Mouse (Mus musculus) fat pad, adult 2 months (tissue): ENCODE data around the gene Lcn8.

ENCODE experiments used
- DNase-seq: peaks from one replicate; pipeline ENCODE4 v3.0.0-alpha.2; 2011; ENCODE audit warnings: low read depth, low spot score; ENCODE audit errors: extremely low read depth

Gene Lcn8

GRCm38 (mm10) chr2:25652902-25653301, at the start of gene Lcn8:
Gene Lcn8 (plus strand): TSS chr2:25653120.
- no peak for DNase-seq

GRCm38 (mm10) chr2:25607761-25608622, 44.9 kb upstream of the Lcn8 start, which contains the start of gene Rabl6:
Gene Rabl6 (minus strand): TSS chr2:25608521.
- DNase-seq, result no peak

- no peak for DNase-seq
These were observed 44.2 kb upstream of the Lcn8 start for GRCm38 (mm10) chr2:25608671-25609070.

GRCm38 (mm10) chr2:25616398-25616797, 36.5 kb upstream of the Lcn8 start:
- DNase-seq, result no peak

DNA sequence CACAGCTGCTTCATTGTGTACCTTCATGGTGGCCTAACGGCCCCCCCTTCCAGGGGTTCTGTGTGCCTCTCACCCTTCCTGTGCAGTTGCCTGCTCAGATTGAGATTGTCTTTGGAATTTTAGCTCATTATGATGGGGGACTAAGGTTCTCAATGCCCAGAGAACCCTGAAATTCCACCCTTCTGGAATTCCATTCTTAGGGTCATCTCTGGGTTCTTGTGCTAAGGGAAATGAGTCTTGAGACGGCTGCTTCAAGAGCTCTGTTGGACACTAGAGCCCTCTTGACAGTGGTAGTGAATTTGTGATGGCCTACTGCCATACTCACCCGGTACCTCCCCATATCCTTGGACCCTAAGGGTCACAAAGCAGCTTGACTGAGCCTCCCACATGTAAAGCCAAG, 35.3 kb upstream of the Lcn8 start, which contains the start of gene Ccdc183:
Gene Ccdc183, minus strand, starts transcription at position 101 of the 400 bp plus-strand sequence.
- no peak for DNase-seq

- DNase-seq, result no peak
These were observed 32.5 kb upstream of the Lcn8 start for GRCm38 (mm10) chr2:25620386-25620785.

- no peak for DNase-seq
These were observed 32.1 kb upstream of the Lcn8 start for GRCm38 (mm10) chr2:25620852-25621228.

DNA sequence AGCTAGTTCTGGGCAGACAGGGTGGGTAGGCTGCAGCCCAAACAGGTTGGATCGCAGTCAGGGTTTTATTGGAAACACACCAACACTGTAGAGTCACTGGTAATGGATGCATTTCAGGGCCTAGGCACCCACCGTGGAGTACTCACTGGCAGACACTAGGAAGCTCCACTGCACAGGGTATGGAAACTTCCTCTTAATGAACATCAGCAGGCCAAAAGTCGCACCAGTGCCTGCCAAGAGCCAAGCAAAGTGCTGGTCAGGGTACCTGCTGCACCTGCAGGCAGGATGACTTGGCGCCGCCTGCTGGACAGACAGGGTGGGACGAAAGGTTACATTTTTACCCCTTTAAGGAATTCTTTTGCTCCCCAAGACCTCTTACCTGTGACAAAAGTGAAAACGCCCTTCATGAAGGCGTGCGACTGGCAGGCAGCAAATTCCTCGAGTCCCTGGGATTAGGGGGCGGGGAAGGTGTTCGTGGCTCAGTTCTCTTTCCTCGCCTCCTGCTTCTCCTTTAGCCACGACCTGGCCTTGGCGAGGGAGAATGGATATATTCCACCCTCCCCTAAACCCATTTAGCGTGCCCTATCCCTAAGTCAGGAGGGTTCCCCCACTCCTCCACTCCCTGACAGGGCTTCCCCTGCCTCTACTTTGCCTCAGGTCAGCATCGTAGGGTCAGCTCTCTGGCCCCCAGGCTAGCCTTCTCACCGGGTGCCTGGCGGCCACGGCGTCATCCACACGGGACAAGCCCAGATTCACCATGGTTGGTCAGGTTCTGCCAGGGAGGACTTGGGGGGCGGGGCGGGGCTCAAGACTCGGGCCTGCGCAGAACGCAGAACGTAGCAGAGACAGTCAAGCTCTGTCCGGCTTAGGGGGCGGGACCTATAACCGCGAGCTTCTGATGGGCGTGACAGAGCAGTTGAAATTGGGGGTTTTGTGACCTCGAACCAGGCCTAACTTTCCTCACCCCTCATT, 31.4 kb upstream of the Lcn8 start, which contains the start of gene Tmem141:
Gene Tmem141, minus strand, starts transcription at position 777 of the 972 bp plus-strand sequence.
- peak; percentile 13 for DNase-seq

DNA sequence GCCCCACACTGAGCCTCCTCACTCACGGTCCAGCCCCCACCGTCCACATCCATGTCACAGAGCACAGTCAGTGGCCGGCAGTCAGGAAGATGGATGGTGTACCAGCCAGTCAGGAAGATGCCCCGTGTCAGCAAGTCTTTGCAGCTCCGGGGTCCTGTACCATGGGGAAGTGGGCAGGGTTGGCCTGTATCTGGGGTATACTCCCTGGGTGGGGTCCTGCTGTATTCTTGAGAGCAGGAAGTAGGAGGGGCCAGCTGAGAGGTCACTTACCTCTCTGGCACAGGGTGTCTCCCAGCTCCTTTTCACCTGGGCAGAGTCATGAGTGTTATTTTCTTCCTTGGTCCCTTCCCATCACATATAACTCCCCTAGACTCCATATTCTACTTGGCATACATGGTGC, 26.9 kb upstream of the Lcn8 start:
- DNase-seq, result no peak

- DNase-seq, result no peak
These were observed 25.1 kb upstream of the Lcn8 start, which contains the start of gene Fcna for GRCm38 (mm10) chr2:25627811-25628210. Gene Fcna (minus strand): TSS chr2:25628030.

- no peak for DNase-seq
These were observed 24.2 kb upstream of the Lcn8 start for GRCm38 (mm10) chr2:25628738-25629137.

GRCm38 (mm10) chr2:25633616-25634015, 19.3 kb upstream of the Lcn8 start:
- DNase-seq, result no peak

GRCm38 (mm10) chr2:25634046-25634445, 18.9 kb upstream of the Lcn8 start:
- DNase-seq, result no peak

- DNase-seq, result no peak
These were observed 13.0 kb upstream of the Lcn8 start for GRCm38 (mm10) chr2:25639890-25640289.

DNA sequence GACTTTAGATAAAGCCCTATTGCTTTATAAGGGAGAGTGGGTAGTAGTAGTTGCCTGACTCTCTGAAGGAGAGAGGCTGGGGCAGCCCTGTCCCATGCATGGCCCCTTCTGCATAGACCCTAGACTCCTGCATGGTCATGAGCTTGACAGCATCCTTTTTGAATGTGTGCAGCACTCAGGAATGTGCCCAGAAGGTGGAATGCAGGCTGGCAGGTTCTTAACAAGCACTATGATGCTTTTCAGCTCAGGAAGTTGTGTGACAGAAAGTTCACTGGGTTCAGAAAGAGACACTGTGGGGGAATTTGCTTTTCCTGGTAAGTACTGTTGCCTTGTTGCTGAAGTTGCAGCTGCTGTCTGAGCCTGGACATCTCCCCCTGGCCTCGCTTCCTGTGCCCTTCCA, 1.6 kb downstream of the Lcn8 start:
- no peak for DNase-seq

- DNase-seq, result no peak
These were observed 3.8 kb downstream of the Lcn8 start for GRCm38 (mm10) chr2:25656691-25657090.

DNA sequence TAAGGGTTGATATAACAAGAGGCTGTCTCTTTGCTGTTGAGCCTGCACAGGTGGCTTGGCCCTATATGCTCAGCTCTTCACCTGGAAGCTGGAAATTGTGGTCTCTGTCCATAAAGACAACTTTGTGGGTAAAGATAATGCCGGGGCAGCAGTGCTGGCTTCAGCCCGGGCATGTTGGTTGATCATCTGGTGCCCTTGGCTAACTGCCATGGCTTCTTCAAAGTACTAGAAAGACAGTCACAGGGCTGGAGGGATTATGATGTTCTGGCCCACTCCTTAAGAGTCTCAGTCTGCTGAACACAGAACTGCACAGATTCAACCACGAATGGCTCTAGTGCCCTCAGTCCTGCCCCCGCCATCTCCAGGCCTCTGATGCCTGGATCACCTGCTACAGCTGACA, 4.3 kb downstream of the Lcn8 start:
- no peak for DNase-seq

DNA sequence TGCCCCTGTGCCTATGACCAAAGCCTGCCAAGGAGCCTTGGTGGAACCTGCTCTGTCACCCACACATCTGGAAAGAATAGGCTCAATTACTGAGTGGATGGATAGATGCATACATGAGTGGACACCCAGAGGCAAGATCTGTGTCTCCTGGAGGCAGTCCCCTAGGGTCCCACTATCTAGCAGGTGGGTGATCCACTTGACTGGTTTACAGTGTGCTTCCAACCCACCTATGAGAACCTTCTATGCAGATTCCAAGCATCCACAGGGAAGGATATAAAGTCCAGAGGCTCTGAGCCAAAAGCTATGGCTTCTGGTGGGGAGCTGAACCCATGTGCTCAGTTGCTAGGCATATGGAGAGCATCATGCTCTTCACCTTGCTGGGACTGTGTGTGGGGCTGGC, 4.7 kb downstream of the Lcn8 start, which contains the start of gene Lcn5:
Gene Lcn5, plus strand, starts transcription at position 301 of the 400 bp plus-strand sequence.
- no peak for DNase-seq

DNA sequence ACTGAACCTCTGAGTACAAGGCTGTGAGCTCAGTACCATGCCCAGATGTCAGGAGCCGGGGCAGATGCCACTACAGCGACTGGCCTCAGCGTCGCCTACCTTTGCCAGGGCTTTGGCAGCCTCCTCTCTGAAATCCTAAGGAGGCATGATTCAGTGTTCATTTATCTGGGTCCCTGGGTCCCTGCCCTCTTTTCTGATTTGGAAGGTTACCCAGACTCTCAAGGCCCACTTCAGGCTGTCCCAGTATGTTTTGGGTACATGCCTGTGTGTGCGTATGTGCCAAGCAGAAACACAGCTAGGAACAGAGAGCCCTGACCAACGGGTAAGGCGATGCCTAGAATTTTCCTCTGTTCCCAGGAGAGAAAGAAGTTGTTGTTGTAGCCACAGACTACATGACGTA, 7.4 kb downstream of the Lcn8 start:
- no peak for DNase-seq

- DNase-seq, result no peak
These were observed 8.5 kb downstream of the Lcn8 start for GRCm38 (mm10) chr2:25661245-25661970.

GRCm38 (mm10) chr2:25663511-25663910, 10.6 kb downstream of the Lcn8 start:
- DNase-seq, result no peak
